Mouse (Mus musculus): Measurements from ENCODE around the gene Slc17a9. TPM values are rescaled to one million over a fixed set of nuclear protein-coding genes. Genes with fewer than 3 reads are reported as not detected.

The Slc17a9 gene
- total RNA-seq (2014; rRNA removed), result 0.10 and 0.38 TPM in 2 replicates
- 0.10 and 0.19 TPM in 2 replicates for polyA plus RNA-seq (2015; fragmentation: Nextera tagmentation; extraction: Ambion mirVana)

DNA sequence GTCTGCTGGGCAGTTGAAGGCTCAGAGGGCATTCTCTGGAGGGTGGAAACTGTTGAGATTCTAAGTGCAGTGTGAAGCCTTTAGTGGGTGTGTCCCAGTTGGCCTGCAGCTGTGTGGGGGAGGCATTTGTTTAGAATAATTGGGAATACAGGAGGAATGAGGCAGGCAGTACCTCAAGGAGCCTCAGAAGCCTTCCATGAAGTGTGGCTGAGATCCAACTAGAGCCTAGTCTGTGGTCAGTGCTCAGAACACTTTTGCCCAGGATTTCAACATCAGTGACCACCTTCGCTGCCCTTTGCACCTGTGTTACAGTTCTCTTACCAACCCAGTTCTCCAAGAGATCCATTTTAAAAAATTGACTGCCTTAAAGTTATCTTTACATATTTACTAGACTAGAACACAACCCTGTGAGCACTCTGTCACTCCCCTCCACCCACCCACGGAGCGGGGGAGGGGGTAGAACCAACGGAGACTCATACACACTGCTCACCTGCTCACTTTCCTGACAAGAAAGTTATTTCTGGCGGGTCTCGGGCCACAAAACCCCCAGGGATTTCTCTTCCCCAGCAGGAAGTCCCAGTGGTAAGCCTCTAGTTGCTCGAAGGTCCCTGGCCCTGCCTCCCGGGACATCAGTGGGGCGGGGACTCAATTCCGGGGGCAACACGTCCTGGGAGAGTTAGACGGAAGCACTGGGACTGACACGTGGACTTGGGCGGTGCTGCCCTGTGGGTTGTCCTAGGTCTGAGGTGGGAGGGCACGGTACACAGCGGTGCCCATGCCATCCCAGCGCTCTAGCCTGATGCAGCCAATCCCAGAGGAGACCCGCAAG, at the start of gene Slc17a9:
Slc17a9 (plus strand) TSS at position 679 of the 829 bp plus-strand sequence.
- ATAC-seq (peak; percentile 21; the same call in 1 of the 2 replicates), DNase-seq (no peak)
- Histone ChIP-seq H3K9me3 (ENCODE audit: low read length) (no peaks in the 10 kb centered on the region), H3K4me2 (ENCODE audit: low read depth) (no peak within 1 kb of the TSS), H3K36me3 (ENCODE audit: insufficient read depth) (peaks cover 40% of the 10 kb centered on the region), H3K27ac (ENCODE audit: low read depth, low read length) (no peak within 1 kb of the TSS), H3K4me3 (ENCODE audit: low read depth, low read length) (no peak within 1 kb of the TSS), H3K27me3 (ENCODE audit: insufficient read depth, low read length) (no peaks in the 10 kb centered on the region), H3K4me1 (ENCODE audit: insufficient read depth) (no peaks in the 10 kb centered on the region), H3K9ac (no peak within 1 kb of the TSS; the same call in 1 of the 2 replicates)
- WGBS, result 7% methylated on average over 18 of the region's 18 CpGs
- no peak for TF ChIP-seq CTCF (IDR thresholded peaks at IDR 0.05; ENCODE audit: low read depth)

- no peak overlapping the region for H3K9ac ChIP-seq
- H3K4me2 ChIP-seq (ENCODE audit: low read depth), result no peak overlapping the region
- no peaks in the 10 kb centered on the region for H3K4me1 ChIP-seq (ENCODE audit: insufficient read depth)
- no peaks in the 10 kb centered on the region for H3K9me3 ChIP-seq (ENCODE audit: low read length)
- H3K27me3 ChIP-seq (ENCODE audit: insufficient read depth, low read length), result no peaks in the 10 kb centered on the region
- H3K4me3 ChIP-seq (ENCODE audit: low read depth, low read length), result no peak overlapping the region
- H3K27ac ChIP-seq (ENCODE audit: low read depth, low read length), result no peak overlapping the region
- DNase-seq (no peak), ATAC-seq (no peak)
- peaks cover 36% of the 10 kb centered on the region for H3K36me3 ChIP-seq (ENCODE audit: insufficient read depth)
- TF ChIP-seq CTCF (IDR thresholded peaks at IDR 0.05; ENCODE audit: low read depth), result no peak
- 95% methylated on average over 2 of the region's 2 CpGs for WGBS
Measured at GRCm38 (mm10) chr2:180676706-180677105, 48.4 kb upstream of the Slc17a9 start.

- TF ChIP-seq CTCF (IDR thresholded peaks at IDR 0.05; ENCODE audit: low read depth), result peak; percentile 88
- 25% methylated on average over 4 of the region's 4 CpGs for WGBS
- ATAC-seq (peak; percentile 83), DNase-seq (peak; percentile 84)
- no peak overlapping the region for H3K4me2 ChIP-seq (ENCODE audit: low read depth)
- H3K27me3 ChIP-seq (ENCODE audit: insufficient read depth, low read length), result no peaks in the 10 kb centered on the region
- no peak overlapping the region for H3K9ac ChIP-seq
- no peak overlapping the region for H3K27ac ChIP-seq (ENCODE audit: low read depth, low read length)
- H3K9me3 ChIP-seq (ENCODE audit: low read length), result no peaks in the 10 kb centered on the region
- H3K4me3 ChIP-seq (ENCODE audit: low read depth, low read length), result no peak overlapping the region
- peaks cover 35% of the 10 kb centered on the region for H3K36me3 ChIP-seq (ENCODE audit: insufficient read depth)
- no peaks in the 10 kb centered on the region for H3K4me1 ChIP-seq (ENCODE audit: insufficient read depth)
Measured at GRCm38 (mm10) chr2:180678609-180679140, 46.4 kb upstream of the Slc17a9 start.

GRCm38 (mm10) chr2:180681225-180681624, 43.8 kb upstream of the Slc17a9 start:
- DNase-seq (no peak), ATAC-seq (no peak)
- Histone ChIP-seq H3K4me2 (ENCODE audit: low read depth) (no peak overlapping the region), H3K9me3 (ENCODE audit: low read length) (no peaks in the 10 kb centered on the region), H3K27me3 (ENCODE audit: insufficient read depth, low read length) (no peaks in the 10 kb centered on the region), H3K9ac (no peak overlapping the region), H3K4me1 (ENCODE audit: insufficient read depth) (no peaks in the 10 kb centered on the region), H3K4me3 (ENCODE audit: low read depth, low read length) (no peak overlapping the region), H3K27ac (ENCODE audit: low read depth, low read length) (no peak overlapping the region), H3K36me3 (ENCODE audit: insufficient read depth) (peaks cover 55% of the 10 kb centered on the region)
- no peak for TF ChIP-seq CTCF (IDR thresholded peaks at IDR 0.05; ENCODE audit: low read depth)
- 68% methylated on average over 2 of the region's 2 CpGs for WGBS

- Histone ChIP-seq H3K36me3 (ENCODE audit: insufficient read depth) (peaks cover 77% of the 10 kb centered on the region), H3K9me3 (ENCODE audit: low read length) (no peaks in the 10 kb centered on the region), H3K4me1 (ENCODE audit: insufficient read depth) (no peaks in the 10 kb centered on the region), H3K27ac (ENCODE audit: low read depth, low read length) (no peak overlapping the region), H3K4me2 (ENCODE audit: low read depth) (no peak overlapping the region), H3K27me3 (ENCODE audit: insufficient read depth, low read length) (no peaks in the 10 kb centered on the region), H3K9ac (no peak overlapping the region), H3K4me3 (ENCODE audit: low read depth, low read length) (no peak overlapping the region)
- no peak for TF ChIP-seq CTCF (IDR thresholded peaks at IDR 0.05; ENCODE audit: low read depth)
- ATAC-seq, result no peak
- WGBS, result 86% methylated on average over 2 of the region's 2 CpGs
- no peak for DNase-seq
Measured at GRCm38 (mm10) chr2:180683524-180683923, 41.5 kb upstream of the Slc17a9 start.

- no peaks in the 10 kb centered on the region for H3K27me3 ChIP-seq (ENCODE audit: insufficient read depth, low read length)
- H3K4me1 ChIP-seq (ENCODE audit: insufficient read depth), result no peaks in the 10 kb centered on the region
- no peak overlapping the region for H3K9ac ChIP-seq
- DNase-seq (no peak), ATAC-seq (no peak)
- TF ChIP-seq CTCF (IDR thresholded peaks at IDR 0.05; ENCODE audit: low read depth), result no peak
- H3K9me3 ChIP-seq (ENCODE audit: low read length), result no peaks in the 10 kb centered on the region
- no peak overlapping the region for H3K4me2 ChIP-seq (ENCODE audit: low read depth)
- no peak overlapping the region for H3K4me3 ChIP-seq (ENCODE audit: low read depth, low read length)
- H3K27ac ChIP-seq (ENCODE audit: low read depth, low read length), result no peak overlapping the region
- WGBS, result 88% methylated on average over 4 of the region's 4 CpGs
- peaks cover 82% of the 10 kb centered on the region for H3K36me3 ChIP-seq (ENCODE audit: insufficient read depth)
Measured at GRCm38 (mm10) chr2:180684031-180684430, 41.0 kb upstream of the Slc17a9 start.

GRCm38 (mm10) chr2:180689841-180690240, 35.2 kb upstream of the Slc17a9 start:
- H3K36me3 ChIP-seq (ENCODE audit: insufficient read depth), result peaks cover 60% of the 10 kb centered on the region
- no peak for DNase-seq
- TF ChIP-seq CTCF (IDR thresholded peaks at IDR 0.05; ENCODE audit: low read depth), result no peak

More at GRCm38 (mm10) chr2:180689841-180690240, 35.2 kb upstream of the Slc17a9 start:
- ATAC-seq, result no peak
- H3K27ac ChIP-seq (ENCODE audit: low read depth, low read length), result no peak overlapping the region
- WGBS, result 87% methylated on average over 5 of the region's 5 CpGs
- no peaks in the 10 kb centered on the region for H3K27me3 ChIP-seq (ENCODE audit: insufficient read depth, low read length)
- no peak overlapping the region for H3K4me3 ChIP-seq (ENCODE audit: low read depth, low read length)
- no peak overlapping the region for H3K4me2 ChIP-seq (ENCODE audit: low read depth)
- H3K9ac ChIP-seq, result no peak overlapping the region
- peaks cover 6% of the 10 kb centered on the region; the same call in 1 of the 2 replicates for H3K4me1 ChIP-seq (ENCODE audit: insufficient read depth)
- H3K9me3 ChIP-seq (ENCODE audit: low read length), result no peaks in the 10 kb centered on the region

All from forebrain, postnatal 0 days (tissue).